Mouse (Mus musculus) hindbrain, postnatal 0 days (tissue): ENCODE data around the gene Lmo4. TPM values are rescaled to one million over a fixed set of nuclear protein-coding genes. Genes with fewer than 3 reads are reported as not detected.

Experiments used
- ATAC-seq: fragments of 200-750 bp; cut with Nextera tagmentation; 2 replicates; pipeline ENCODE4 v1.8.0; 2017; ENCODE audit warnings: mild to moderate bottlenecking, moderate TSS enrichment, moderate library complexity
- DNase-seq: peaks from one replicate; pipeline ENCODE4 v3.0.0-alpha.2; 2015; ENCODE audit warnings: low spot score
- H3K27ac ChIP-seq: fragments of 300-500 bp; sonication (generic); 2 replicates; pipeline ENCODE4 v1.5.1; 2014; ENCODE audit warnings: mild to moderate bottlenecking
- H3K27me3 ChIP-seq: fragments of 300-500 bp; sonication (generic); 2 replicates; pipeline ENCODE4 v1.6.1; 2014; ENCODE audit warnings: low read length, mixed read lengths; ENCODE audit not compliant: insufficient read depth
- H3K36me3 ChIP-seq: fragments of 300-500 bp; sonication (generic); 2 replicates; pipeline ENCODE4 v1.6.1; 2014; ENCODE audit warnings: low read length, mixed read lengths; ENCODE audit not compliant: insufficient read depth
- H3K4me1 ChIP-seq: fragments of 300-500 bp; sonication (generic); 2 replicates; pipeline ENCODE4 v1.6.1; 2014; ENCODE audit warnings: antibody characterized with exemption, low read length, mixed read lengths; ENCODE audit not compliant: insufficient read depth
- H3K4me2 ChIP-seq: fragments of 300-500 bp; sonication (generic); 2 replicates; pipeline ENCODE4 v1.6.1; 2014; ENCODE audit warnings: low read depth, mild to moderate bottlenecking, low read length, moderate library complexity, mixed read lengths
- H3K4me3 ChIP-seq: fragments of 300-500 bp; sonication (generic); 2 replicates; pipeline ENCODE4 v1.5.1; 2014; ENCODE audit warnings: low read length
- H3K9ac ChIP-seq: fragments of 300-500 bp; sonication (generic); replicated peaks from 2 replicates; pipeline ENCODE4 v1.6.1; 2014; ENCODE audit warnings: mild to moderate bottlenecking, low read length, moderate library complexity, mixed read lengths
- H3K9me3 ChIP-seq: fragments of 300-500 bp; sonication (generic); 2 replicates; pipeline ENCODE4 v1.6.1; 2016; ENCODE audit warnings: low read length, mixed read lengths
- CTCF ChIP-seq: IDR thresholded peaks from 2 replicates; pipeline ENCODE4 v1.5.1; 2016; ENCODE audit warnings: antibody characterized with exemption, control low read depth, low read depth
- WGBS: fragments of 180-500 bp; shearing (Covaris S2); extraction: QIAGEN DNeasy Blood & Tissue Kit; methylation state at CpG from one replicate; pipeline ENCODE4 v1.1.7; 2014; 5-methylcytosine and 5-hydroxymethylcytosine counted together
- polyA plus RNA-seq: library from polyadenylated mRNA; unstranded; fragments of >200 nt; fragmentation: Nextera tagmentation; extraction: Ambion mirVana; gene quantifications from 2 replicates; pipeline ENCODE4 v1.2.1, GENCODE M21; 2015
- total RNA-seq: library from RNA; depleted of rRNA; stranded (reverse); fragments of >200 nt; gene quantifications from 2 replicates; pipeline ENCODE4 v1.2.3, GENCODE M21; 2014

Gene Lmo4
- total and polyA plus RNA-seq, 2 experiments from 2014 or later = 113 to 173 TPM

- H3K9ac ChIP-seq = no peak overlapping the region
- no peak overlapping the region for H3K4me3 ChIP-seq
- H3K27ac ChIP-seq = no peak overlapping the region
- WGBS = 94% methylated on average over 3 of the region's 3 CpGs
- DNase-seq = no peak
- ATAC-seq = no peak
- H3K4me2 ChIP-seq = no peak overlapping the region
- H3K27me3 ChIP-seq = no peaks in the 10 kb centered on the region
- no peaks in the 10 kb centered on the region for H3K36me3 ChIP-seq
- no peaks in the 10 kb centered on the region for H3K4me1 ChIP-seq
- no peaks in the 10 kb centered on the region for H3K9me3 ChIP-seq
- no peak for TF ChIP-seq CTCF
These were observed 66.4 kb downstream of the Lmo4 start for GRCm38 (mm10) chr3:144138659-144139058.
